Mouse (Mus musculus) embryonic facial prominence, embryonic 10.5 days (tissue): Measurements from ENCODE around the gene Lsm5. TPM values are rescaled to one million over a fixed set of nuclear protein-coding genes. Genes with fewer than 3 reads are reported as not detected.

Source experiments
- DNase-seq: peaks from one replicate; pipeline ENCODE4 v3.0.0-alpha.2; 2017; ENCODE audit warnings: low spot score
- H3K27ac ChIP-seq: fragments of 300-500 bp; sonication (generic); replicated peaks from 2 replicates; pipeline ENCODE4 v1.5.1; 2016; ENCODE audit warnings: mild to moderate bottlenecking
- H3K27me3 ChIP-seq: fragments of 300-500 bp; sonication (generic); replicated peaks from 2 replicates; pipeline ENCODE4 v1.6.1; 2016; ENCODE audit warnings: low read depth, mild to moderate bottlenecking; ENCODE audit not compliant: poor library complexity, severe bottlenecking
- H3K36me3 ChIP-seq: fragments of 300-500 bp; sonication (generic); replicated peaks from 2 replicates; pipeline ENCODE4 v1.6.1; 2016; ENCODE audit warnings: mild to moderate bottlenecking, moderate library complexity
- H3K4me1 ChIP-seq: fragments of 300-500 bp; sonication (generic); 2 replicates; pipeline ENCODE4 v1.6.1; 2016
- H3K4me3 ChIP-seq: fragments of 300-500 bp; sonication (generic); 2 replicates; pipeline ENCODE4 v1.5.1; 2016; ENCODE audit warnings: mild to moderate bottlenecking, moderate library complexity
- H3K9me3 ChIP-seq: fragments of 300-500 bp; sonication (generic); 2 replicates; pipeline ENCODE4 v1.6.1; 2016; ENCODE audit warnings: mild to moderate bottlenecking
- WGBS: fragments of 180-500 bp; shearing (Covaris S2); methylation state at CpG from one replicate; pipeline ENCODE4 v1.1.7; 2016; 5-methylcytosine and 5-hydroxymethylcytosine counted together
- polyA plus RNA-seq: library from polyadenylated mRNA; unstranded; fragments of >200 nt; fragmentation: Nextera tagmentation; extraction: Ambion mirVana; gene quantifications from 2 replicates; pipeline ENCODE4 v1.2.1, GENCODE M21; 2016

Lsm5 gene
- polyA plus RNA-seq, 1 experiment from 2014 or later: 199 TPM

DNA sequence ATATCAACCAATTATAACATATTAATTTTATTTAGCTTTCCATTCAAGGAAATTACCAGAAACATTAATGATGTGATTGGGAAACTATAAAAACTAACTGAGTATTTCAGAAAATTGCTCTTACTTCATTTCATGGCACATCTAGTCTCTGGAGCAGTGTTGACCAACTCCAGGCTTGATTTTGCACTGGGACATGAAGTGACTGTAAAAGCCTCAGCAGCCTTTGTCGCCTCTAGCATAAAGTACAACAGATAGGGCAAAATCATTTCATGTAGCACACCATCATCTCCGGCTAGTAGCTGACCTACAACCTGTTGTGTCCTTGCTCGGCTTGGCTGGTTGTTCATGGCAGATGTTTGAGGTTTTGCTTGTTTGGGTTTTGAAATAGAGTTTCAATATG is 40.1 kb downstream of the Lsm5 start:
- 86% methylated on average over 3 of the region's 3 CpGs for WGBS

DNA sequence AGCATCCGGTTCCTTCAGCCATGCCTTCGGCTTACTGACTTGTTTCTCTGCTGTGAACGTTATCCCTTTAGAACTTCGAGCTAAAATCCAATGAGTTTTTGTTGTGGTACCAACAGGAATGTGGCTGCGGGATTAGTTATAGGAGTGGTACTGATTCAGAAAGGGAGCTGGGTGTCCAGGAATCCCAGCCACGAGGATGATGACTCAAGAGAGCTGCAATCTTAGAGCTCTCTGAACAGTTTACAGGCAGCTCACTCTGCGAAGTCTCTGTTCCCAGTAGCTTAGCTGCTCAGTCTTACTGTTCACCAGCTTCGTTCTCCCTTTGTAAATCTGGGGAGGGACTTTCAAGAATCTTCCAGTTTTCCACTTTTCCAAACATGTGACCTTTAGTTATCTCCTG is 49.1 kb downstream of the Lsm5 start:
- WGBS: 82% methylated on average over 8 of the region's 8 CpGs

More for the DNA sequence above, 40.1 kb downstream of the Lsm5 start:
- H3K4me1 ChIP-seq: no peaks in the 10 kb centered on the region
- no peaks in the 10 kb centered on the region for H3K27me3 ChIP-seq
- H3K4me3 ChIP-seq: no peak overlapping the region
- no peak overlapping the region for H3K27ac ChIP-seq
- no peak for DNase-seq
- H3K9me3 ChIP-seq: no peaks in the 10 kb centered on the region
- H3K36me3 ChIP-seq: no peaks in the 10 kb centered on the region

GRCm38 (mm10) chr6:56652121-56652592 is 52.4 kb downstream of the Lsm5 start:
- peak; percentile 62 for DNase-seq
- Histone ChIP-seq H3K4me1 (peaks cover 7% of the 10 kb centered on the region), H3K36me3 (no peaks in the 10 kb centered on the region), H3K4me3 (peak overlapping the region; percentile 62), H3K27me3 (peaks cover 45% of the 10 kb centered on the region), H3K27ac (peak overlapping the region; percentile 61; the same call in 1 of the 2 replicates), H3K9me3 (no peaks in the 10 kb centered on the region)
- WGBS: under 1% methylated on average over 36 of the region's 36 CpGs

More for the DNA sequence above, 49.1 kb downstream of the Lsm5 start:
- Histone ChIP-seq H3K36me3 (no peaks in the 10 kb centered on the region), H3K27ac (no peak overlapping the region), H3K27me3 (peaks cover 43% of the 10 kb centered on the region), H3K4me3 (no peak overlapping the region), H3K9me3 (no peaks in the 10 kb centered on the region), H3K4me1 (peaks cover 7% of the 10 kb centered on the region)
- DNase-seq: no peak

Other genes with a start within 250 kb of the Lsm5 start
- 2.7 and 3.5 TPM in 2 replicates for gene Pde1c, start 135.6 kb downstream of the Lsm5 start, polyA plus RNA-seq
- gene Avl9, start 10.2 kb upstream of the Lsm5 start, polyA plus RNA-seq: 16.1 and 17.0 TPM in 2 replicates
- 39.4 and 39.6 TPM in 2 replicates for gene Kbtbd2, start 93.1 kb upstream of the Lsm5 start, polyA plus RNA-seq
- 72.8 and 73.9 TPM in 2 replicates for gene Fkbp9, start 127.3 kb upstream of the Lsm5 start, polyA plus RNA-seq
- gene Nt5c3, start 219.2 kb upstream of the Lsm5 start, polyA plus RNA-seq: 57.4 and 57.9 TPM in 2 replicates
- 0.30 and 0.37 TPM in 2 replicates for gene Vmn1r4, start 219.3 kb upstream of the Lsm5 start, polyA plus RNA-seq